Mouse (Mus musculus) CH12.LX (cell line): Measurements from ENCODE around the gene Emc1.

Experiments
- CTCF ChIP-seq, 2 experiments: IDR thresholded peaks in 1 of 2; conservative IDR thresholded peaks in 1 of 2; 2 replicates each; pipeline ENCODE4 v1.5.1; 2011 to 2012; ENCODE audit warnings: low read depth in 2 of 2, low read length in 2 of 2, improper control_type of control experiment in 1 of 2, inconsistent platforms in 1 of 2, mild to moderate bottlenecking in 1 of 2, moderate library complexity in 1 of 2
- EP300 ChIP-seq: IDR thresholded peaks from 2 replicates; pipeline ENCODE4 v1.6.1; 2011; ENCODE audit warnings: low read length, improper control_type of control experiment
- JUND ChIP-seq: conservative IDR thresholded peaks from 2 replicates; pipeline ENCODE4 v1.6.1; 2011; ENCODE audit warnings: low read depth, low read length, improper control_type of control experiment
- KAT2A ChIP-seq: IDR thresholded peaks from 2 replicates; pipeline ENCODE4 v1.6.1; 2012; ENCODE audit warnings: low read length, improper control_type of control experiment, inconsistent platforms; ENCODE audit not compliant: insufficient replicate concordance
- MAFK ChIP-seq: IDR thresholded peaks from 2 replicates; pipeline ENCODE4 v1.6.1; 2011; ENCODE audit warnings: low read length, improper control_type of control experiment; ENCODE audit not compliant: insufficient replicate concordance
- MXI1 ChIP-seq: IDR thresholded peaks from 2 replicates; pipeline ENCODE4 v1.6.1; 2011; ENCODE audit warnings: mild to moderate bottlenecking, low read depth, low read length, improper control_type of control experiment
- NELFE ChIP-seq: IDR thresholded peaks from 2 replicates; pipeline ENCODE4 v1.6.1; 2011; ENCODE audit warnings: low read depth, low read length, improper control_type of control experiment
- POLR2A ChIP-seq: IDR thresholded peaks from 2 replicates; pipeline ENCODE4 v1.6.1; 2011; ENCODE audit warnings: low read depth, mild to moderate bottlenecking, improper control_type of control experiment, low read length
- POLR2AphosphoS2 ChIP-seq: IDR thresholded peaks from 2 replicates; pipeline ENCODE4 v1.6.1; 2011; ENCODE audit warnings: low read depth, low read length, improper control_type of control experiment

DNA sequence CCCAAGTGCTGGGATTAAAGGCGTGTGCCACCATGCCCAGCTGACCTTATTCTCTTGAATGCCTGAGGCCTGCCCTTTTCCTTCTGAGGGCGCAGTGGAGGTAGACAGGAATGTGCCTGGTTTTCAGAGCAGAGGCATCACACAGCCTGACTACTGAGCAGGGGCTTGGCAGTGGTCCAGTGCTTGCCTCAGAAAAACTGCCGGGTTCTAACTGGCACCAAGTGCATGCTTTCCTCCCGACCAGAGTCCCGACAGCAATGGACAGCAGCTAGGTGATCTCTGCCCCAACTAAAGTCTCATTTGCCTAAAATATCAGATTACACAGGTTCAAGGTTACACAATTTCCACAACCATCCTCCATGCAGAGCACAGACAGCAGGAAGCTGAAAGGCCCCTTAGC lies 8.7 kb upstream of the Emc1 start:
- TF ChIP-seq POLR2AphosphoS2 = no peak
- no peak for TF ChIP-seq POLR2A
- no peak for TF ChIP-seq KAT2A
- TF ChIP-seq CTCF (conservative IDR thresholded peaks at IDR 0.05 in 1 of 2, IDR thresholded peaks at IDR 0.05 in 1 of 2; ENCODE audit: low read depth in 2 of 2, low read length in 2 of 2) = no peak
- no peak for TF ChIP-seq NELFE
- TF ChIP-seq MXI1 = no peak
- no peak for TF ChIP-seq JUND
- no peak for TF ChIP-seq EP300
- no peak for TF ChIP-seq MAFK
